Mouse (Mus musculus) midbrain, postnatal 0 days (tissue): ENCODE results near the gene Rbck1. TPM values are rescaled to one million over a fixed set of nuclear protein-coding genes. Genes with fewer than 3 reads are reported as not detected.

Experiments
- ATAC-seq: fragments of 200-750 bp; cut with Nextera tagmentation; 2 replicates; pipeline ENCODE4 v1.8.0; 2017; ENCODE audit warnings: moderate number of reproducible peaks, mild to moderate bottlenecking, moderate TSS enrichment, moderate library complexity; ENCODE audit not compliant: low FRiP score
- DNase-seq: peaks from one replicate; pipeline ENCODE4 v3.0.0-alpha.2; 2015; ENCODE audit warnings: low spot score
- H3K27ac ChIP-seq: fragments of 300-500 bp; sonication (generic); 2 replicates; pipeline ENCODE4 v1.5.1; 2014; ENCODE audit warnings: low read depth, mild to moderate bottlenecking, low read length, mixed read lengths
- H3K27me3 ChIP-seq: fragments of 300-500 bp; sonication (generic); 2 replicates; pipeline ENCODE4 v1.6.1; 2014; ENCODE audit warnings: low read length, control low read depth, mixed read lengths; ENCODE audit not compliant: insufficient read depth
- H3K36me3 ChIP-seq: fragments of 300-500 bp; sonication (generic); 2 replicates; pipeline ENCODE4 v1.6.1; 2014; ENCODE audit warnings: low read length, control low read depth, mixed read lengths; ENCODE audit not compliant: insufficient read depth
- H3K4me1 ChIP-seq: fragments of 300-500 bp; sonication (generic); 2 replicates; pipeline ENCODE4 v1.6.1; 2014; ENCODE audit warnings: mild to moderate bottlenecking, control low read depth, antibody characterized with exemption, low read length, mixed read lengths; ENCODE audit not compliant: insufficient read depth
- H3K4me2 ChIP-seq: fragments of 300-500 bp; sonication (generic); 2 replicates; pipeline ENCODE4 v1.6.1; 2014; ENCODE audit warnings: low read depth, mild to moderate bottlenecking, low read length, mixed read lengths; ENCODE audit not compliant: poor library complexity, severe bottlenecking
- H3K4me3 ChIP-seq: fragments of 300-500 bp; sonication (generic); 2 replicates; pipeline ENCODE4 v1.5.1; 2014; ENCODE audit warnings: low read depth, mild to moderate bottlenecking, low read length, moderate library complexity
- H3K9ac ChIP-seq: fragments of 300-500 bp; sonication (generic); replicated peaks from 2 replicates; pipeline ENCODE4 v1.6.1; 2014; ENCODE audit warnings: mild to moderate bottlenecking, low read length, moderate library complexity, mixed read lengths; ENCODE audit not compliant: poor library complexity, severe bottlenecking
- H3K9me3 ChIP-seq: fragments of 300-500 bp; sonication (generic); 2 replicates; pipeline ENCODE4 v1.6.1; 2016; ENCODE audit warnings: low read length, control low read depth
- CTCF ChIP-seq: IDR thresholded peaks from 2 replicates; pipeline ENCODE4 v1.5.1; 2016; ENCODE audit warnings: antibody characterized with exemption, mild to moderate bottlenecking
- WGBS: fragments of 180-500 bp; shearing (Covaris S2); extraction: QIAGEN DNeasy Blood & Tissue Kit; methylation state at CpG from one replicate; pipeline ENCODE4 v1.1.7; 2014; 5-methylcytosine and 5-hydroxymethylcytosine counted together
- polyA plus RNA-seq: library from polyadenylated mRNA; unstranded; fragments of >200 nt; fragmentation: Nextera tagmentation; extraction: Ambion mirVana; gene quantifications from 2 replicates; pipeline ENCODE4 v1.2.1, GENCODE M21; 2015
- total RNA-seq: library from RNA; depleted of rRNA; stranded (reverse); fragments of >200 nt; gene quantifications from 2 replicates; pipeline ENCODE4 v1.2.3, GENCODE M21; 2014

Gene Rbck1
- total and polyA plus RNA-seq, 2 experiments from 2014 or later = 90.5 to 118 TPM

GRCm38 (mm10) chr2:152372104-152372503 lies 39.7 kb upstream of the Rbck1 start:
- Histone ChIP-seq H3K4me1 (peaks cover 10% of the 10 kb centered on the region; the same call in 1 of the 2 replicates), H3K9me3 (no peaks in the 10 kb centered on the region), H3K9ac (no peak overlapping the region), H3K27me3 (no peaks in the 10 kb centered on the region), H3K4me2 (no peak overlapping the region), H3K36me3 (no peaks in the 10 kb centered on the region; the same call in 1 of the 2 replicates), H3K4me3 (no peak overlapping the region), H3K27ac (no peak overlapping the region)
- TF ChIP-seq CTCF = no peak
- no peak for ATAC-seq
- 79% methylated on average over 7 of the region's 7 CpGs for WGBS
- no peak for DNase-seq

GRCm38 (mm10) chr2:152368532-152369140 lies 36.2 kb upstream of the Rbck1 start:
- Histone ChIP-seq H3K9me3 (no peaks in the 10 kb centered on the region), H3K36me3 (no peaks in the 10 kb centered on the region; the same call in 1 of the 2 replicates), H3K27me3 (no peaks in the 10 kb centered on the region), H3K4me2 (0 out of 2 replicates have a peak overlapping the region, but pooled peaks have one; percentile 20), H3K4me1 (no peaks in the 10 kb centered on the region), H3K9ac (no peak overlapping the region), H3K27ac (no peak overlapping the region), H3K4me3 (no peak overlapping the region)
- 31% methylated on average over 14 of the region's 14 CpGs for WGBS
- peak; percentile 90 for TF ChIP-seq CTCF
- DNase-seq (peak; percentile 79), ATAC-seq (no peak)

- no peaks in the 10 kb centered on the region; the same call in 1 of the 2 replicates for H3K36me3 ChIP-seq
- no peak overlapping the region for H3K4me2 ChIP-seq
- no peak overlapping the region for H3K4me3 ChIP-seq
- H3K4me1 ChIP-seq = no peaks in the 10 kb centered on the region
- no peak overlapping the region for H3K27ac ChIP-seq
- no peak for ATAC-seq
- H3K9ac ChIP-seq = no peak overlapping the region
- no peaks in the 10 kb centered on the region for H3K27me3 ChIP-seq
- no peaks in the 10 kb centered on the region for H3K9me3 ChIP-seq
- WGBS = 86% methylated on average over 5 of the region's 5 CpGs
- DNase-seq = no peak
- TF ChIP-seq CTCF = no peak
These were observed 35.5 kb upstream of the Rbck1 start for GRCm38 (mm10) chr2:152367917-152368316.

- Histone ChIP-seq H3K27me3 (no peaks in the 10 kb centered on the region), H3K4me2 (peak overlapping the region; percentile 31), H3K9ac (no peak overlapping the region), H3K9me3 (no peaks in the 10 kb centered on the region), H3K27ac (peak overlapping the region; percentile 66), H3K4me3 (no peak overlapping the region), H3K36me3 (no peaks in the 10 kb centered on the region), H3K4me1 (no peaks in the 10 kb centered on the region)
- peak; percentile 85 for TF ChIP-seq CTCF
- ATAC-seq (peak; percentile 78), DNase-seq (peak; percentile 91)
- 7% methylated on average over 17 of the region's 17 CpGs for WGBS
These were observed 31.0 kb upstream of the Rbck1 start for GRCm38 (mm10) chr2:152363245-152364147.

GRCm38 (mm10) chr2:152361193-152361592 lies 28.7 kb upstream of the Rbck1 start:
- ATAC-seq (no peak), DNase-seq (no peak)
- WGBS = 91% methylated on average over 8 of the region's 8 CpGs
- Histone ChIP-seq H3K4me1 (no peaks in the 10 kb centered on the region), H3K4me3 (no peak overlapping the region), H3K36me3 (no peaks in the 10 kb centered on the region), H3K27me3 (no peaks in the 10 kb centered on the region), H3K27ac (no peak overlapping the region), H3K4me2 (no peak overlapping the region), H3K9ac (no peak overlapping the region), H3K9me3 (no peaks in the 10 kb centered on the region)
- no peak for TF ChIP-seq CTCF

- 57% methylated on average over 7 of the region's 7 CpGs for WGBS
- H3K27ac ChIP-seq = no peak overlapping the region
- H3K4me3 ChIP-seq = no peak overlapping the region
- H3K9ac ChIP-seq = no peak overlapping the region
- no peak for ATAC-seq
- no peaks in the 10 kb centered on the region for H3K36me3 ChIP-seq
- no peak for TF ChIP-seq CTCF
- H3K4me2 ChIP-seq = no peak overlapping the region
- H3K9me3 ChIP-seq = no peaks in the 10 kb centered on the region
- no peak for DNase-seq
- H3K27me3 ChIP-seq = no peaks in the 10 kb centered on the region
- no peaks in the 10 kb centered on the region for H3K4me1 ChIP-seq
These were observed 27.9 kb upstream of the Rbck1 start for GRCm38 (mm10) chr2:152360271-152360775.
